Mouse (Mus musculus): ENCODE results near the gene Zfp750.

DNA sequence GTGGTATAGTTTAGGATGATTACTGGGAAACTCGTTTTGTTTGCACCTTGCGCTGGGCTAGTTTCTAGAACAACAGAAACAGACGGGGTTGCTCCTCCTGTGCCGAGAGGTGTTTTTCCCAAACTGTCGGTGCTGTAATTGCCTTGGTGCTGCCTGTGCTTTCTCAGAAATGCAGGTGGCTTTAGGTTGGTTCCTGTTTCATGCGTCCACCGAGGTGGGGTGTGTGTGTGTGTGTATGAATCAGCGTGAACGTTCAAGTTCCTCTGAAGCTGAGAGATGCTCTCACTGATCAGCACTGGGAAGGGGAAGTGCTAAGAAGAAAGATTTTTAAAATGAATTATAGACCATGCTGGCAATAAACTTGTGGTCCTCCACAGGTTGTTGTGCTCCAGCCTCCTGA lies 33.3 kb downstream of the Zfp750 start:
- TF ChIP-seq CTCF (IDR thresholded peaks at IDR 0.05; ENCODE audit: extremely low read depth, insufficient read depth, low read length) (no peak), POLR2A (IDR thresholded peaks at IDR 0.05; ENCODE audit: extremely low read depth, insufficient read depth, low read length) (no peak)
